Mouse (Mus musculus): ENCODE measurements around the gene Ptcd1. TPM values are rescaled to one million over a fixed set of nuclear protein-coding genes. Genes with fewer than 3 reads are reported as not detected.

Ptcd1 gene
- 18.6 TPM in 2 replicates for polyA plus RNA-seq (2012; rRNA removed)

DNA sequence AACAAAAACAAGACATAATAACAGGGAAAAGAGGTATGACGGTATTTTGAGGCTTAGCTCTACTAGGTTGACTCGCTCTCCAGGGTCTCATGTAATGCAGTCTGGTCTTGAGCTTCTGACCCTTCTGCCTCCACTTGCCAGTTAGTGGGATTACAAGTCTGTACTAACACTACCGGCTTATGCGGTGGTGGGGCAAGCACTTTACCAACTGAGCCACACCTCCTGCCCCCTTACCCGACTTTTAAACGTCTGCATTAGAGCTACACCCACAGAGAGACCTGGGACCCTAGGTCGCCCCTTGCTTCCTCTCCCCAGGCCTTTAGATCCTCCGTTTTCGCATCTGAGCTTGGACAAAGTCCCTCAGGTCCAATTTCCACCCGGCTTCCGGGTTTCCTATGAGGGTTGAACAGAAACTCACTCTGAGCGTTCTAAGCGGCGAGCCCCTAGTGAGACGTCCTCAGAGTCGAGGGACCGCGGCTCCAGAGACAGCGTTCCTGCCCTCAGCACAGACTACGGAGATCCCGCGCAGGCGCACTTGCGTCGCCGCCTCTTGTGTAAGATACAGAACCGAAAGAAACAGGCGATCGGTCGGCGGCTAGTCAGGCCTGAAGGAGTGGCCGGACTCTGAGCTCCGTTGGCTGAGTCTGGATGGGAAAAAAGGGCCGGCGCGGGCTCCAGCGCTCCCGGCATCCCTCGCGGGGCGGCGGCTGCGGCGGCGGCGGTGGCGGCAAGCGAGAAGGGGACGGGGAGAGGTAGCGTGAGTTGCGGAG, at the start of gene Ptcd1, which contains the start of gene Cpsf4:
Gene Ptcd1 (minus strand): TSS at position 573 of the 770 bp plus-strand sequence.
Gene Cpsf4 (plus strand): TSS at position 678 of the 770 bp plus-strand sequence.

DNA sequence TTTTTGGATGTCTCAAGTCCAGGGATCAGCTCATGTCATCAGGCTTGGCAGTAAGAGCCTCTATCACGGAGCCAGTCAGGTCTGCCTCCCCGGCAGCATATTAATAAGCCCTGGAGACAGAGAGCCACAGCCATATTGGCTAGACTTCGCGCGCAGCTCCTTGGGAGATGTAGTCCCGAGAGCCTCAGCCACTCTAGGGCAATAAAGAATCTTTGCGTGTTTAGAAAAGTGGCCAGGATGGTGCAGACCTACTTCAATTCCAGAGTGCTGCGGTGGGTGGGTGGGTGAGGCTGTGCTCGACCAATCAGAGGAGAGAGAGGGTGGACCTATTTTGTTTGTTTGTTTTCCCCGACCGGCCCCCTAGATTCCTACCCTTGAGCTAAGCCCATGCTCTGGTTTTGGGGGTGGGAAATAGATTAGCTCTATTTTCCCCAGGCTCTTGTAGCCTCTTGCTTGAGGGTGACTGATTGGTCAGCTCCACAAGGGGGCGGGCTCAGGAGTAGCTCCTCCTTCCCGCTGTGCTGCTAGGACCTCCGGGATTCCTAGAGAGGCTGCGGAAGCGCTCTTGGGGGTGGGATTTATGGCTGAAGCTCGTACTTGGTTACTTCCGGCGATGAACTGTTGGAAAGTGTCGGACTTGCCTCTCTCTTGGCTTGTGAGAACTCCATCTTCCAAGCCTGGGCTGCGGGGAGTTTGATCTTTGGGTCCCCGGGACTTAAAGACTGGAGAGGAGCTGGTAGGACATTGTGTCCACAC, 37.2 kb upstream of the Ptcd1 start, which contains the start of gene Zkscan5:
Gene Zkscan5 (plus strand): TSS at position 627 of the 756 bp plus-strand sequence.

DNA sequence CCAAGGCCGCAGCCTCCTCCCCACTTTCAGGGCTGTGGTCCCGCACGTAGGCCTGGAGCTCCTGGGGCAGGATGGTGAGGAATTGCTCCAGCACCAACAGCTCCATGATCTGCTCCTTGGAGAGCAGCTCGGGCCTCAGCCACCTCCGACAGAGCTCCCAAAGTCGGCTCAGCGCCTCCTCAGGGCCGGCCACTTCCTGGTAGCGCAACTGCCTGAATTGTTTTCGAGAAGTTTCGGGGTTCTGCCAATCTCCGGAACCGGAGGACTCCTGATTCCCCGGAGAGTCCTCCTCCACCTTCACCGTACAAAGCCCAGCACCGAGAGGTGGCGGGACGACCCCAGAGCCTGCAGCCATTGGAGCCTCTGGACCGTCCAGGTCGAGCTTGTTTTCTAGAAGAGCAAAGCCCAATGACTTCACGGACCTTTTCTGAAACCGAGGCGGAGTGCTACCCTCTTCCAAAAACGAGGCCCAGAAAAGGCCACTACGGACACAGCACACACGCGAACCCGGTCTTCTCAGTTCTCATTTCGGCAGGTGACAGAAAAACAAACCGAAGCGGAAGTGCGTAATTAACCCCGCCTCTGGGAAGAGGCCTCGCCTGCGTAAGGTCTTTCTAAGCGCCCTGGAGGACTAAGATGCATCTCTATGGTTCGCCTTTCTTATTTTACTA, 34.5 kb upstream of the Ptcd1 start, which contains the start of gene Zkscan14:
Gene Zkscan14 (minus strand): TSS at position 548 of the 671 bp plus-strand sequence.

DNA sequence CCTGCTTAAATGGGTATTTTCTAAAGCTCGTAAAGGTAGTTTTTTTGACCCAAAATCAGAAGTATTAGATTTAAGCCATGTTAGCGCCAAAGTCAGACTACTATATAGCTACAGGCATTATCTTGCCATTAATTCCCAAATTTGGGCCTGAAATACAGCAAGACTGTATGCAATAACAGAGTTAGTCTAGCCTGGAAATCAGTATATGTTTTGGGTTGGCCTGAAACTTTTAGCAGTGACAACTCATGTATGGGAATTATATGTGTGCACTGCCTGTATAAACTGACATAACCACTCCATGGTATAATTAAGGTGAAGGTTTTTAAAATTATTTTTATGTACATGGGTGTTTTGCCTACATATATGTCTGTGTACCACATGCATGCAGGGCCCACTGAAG, 25.1 kb upstream of the Ptcd1 start, which contains the start of gene Atp5j2:
Gene Atp5j2 (minus strand): TSS at position 101 of the 400 bp plus-strand sequence.

DNA sequence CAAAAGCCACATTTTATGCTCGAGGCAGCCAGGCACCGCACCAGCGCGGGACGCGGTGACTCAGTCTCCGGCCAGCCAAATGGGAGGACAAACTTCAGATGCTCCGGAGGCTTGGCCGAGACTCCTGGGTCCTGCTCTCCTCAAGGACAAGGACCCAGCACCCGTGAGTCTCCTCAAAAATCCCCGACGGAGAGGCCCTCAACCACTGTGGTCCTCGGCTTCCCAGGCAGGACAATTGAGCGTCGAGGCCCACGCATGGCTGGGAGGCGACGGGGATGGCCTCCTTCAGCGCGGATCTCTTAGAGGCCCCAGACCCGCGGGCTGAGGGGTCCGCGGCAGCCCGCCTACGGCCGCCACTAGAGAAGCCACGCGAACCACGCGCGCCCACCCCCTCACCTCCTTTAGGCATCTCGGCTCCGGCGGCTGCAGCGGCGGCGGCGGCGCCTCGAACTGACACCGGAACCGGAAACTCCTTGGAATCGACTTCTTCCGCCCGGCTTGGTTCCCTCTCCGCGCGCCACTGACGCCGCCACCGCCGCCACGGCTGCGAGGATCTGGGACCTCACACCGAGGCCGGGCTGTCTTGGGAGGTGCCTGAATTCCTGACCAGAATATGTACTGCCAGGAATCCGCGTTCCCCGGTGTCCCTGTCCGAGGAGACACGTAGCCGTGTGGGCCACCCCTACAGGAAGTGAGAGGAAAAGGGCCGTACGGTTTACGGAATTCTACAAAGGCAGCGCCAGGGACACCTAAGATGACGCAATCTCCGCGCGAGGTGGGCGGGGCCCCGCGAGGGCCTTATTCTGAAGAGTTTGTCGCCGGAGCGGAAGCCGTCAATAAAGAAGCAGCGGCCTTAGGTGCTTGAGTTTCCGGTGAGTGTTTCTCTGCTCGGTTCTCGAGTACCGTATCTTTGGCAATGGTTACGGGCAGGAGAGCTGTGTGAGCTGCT, 27.1 kb downstream of the Ptcd1 start, which contains the start of the genes Pdap1 and Bud31:
Gene Pdap1 (minus strand): TSS at position 668 of the 949 bp plus-strand sequence.
Gene Bud31 (plus strand): TSS at position 792 of the 949 bp plus-strand sequence.

DNA sequence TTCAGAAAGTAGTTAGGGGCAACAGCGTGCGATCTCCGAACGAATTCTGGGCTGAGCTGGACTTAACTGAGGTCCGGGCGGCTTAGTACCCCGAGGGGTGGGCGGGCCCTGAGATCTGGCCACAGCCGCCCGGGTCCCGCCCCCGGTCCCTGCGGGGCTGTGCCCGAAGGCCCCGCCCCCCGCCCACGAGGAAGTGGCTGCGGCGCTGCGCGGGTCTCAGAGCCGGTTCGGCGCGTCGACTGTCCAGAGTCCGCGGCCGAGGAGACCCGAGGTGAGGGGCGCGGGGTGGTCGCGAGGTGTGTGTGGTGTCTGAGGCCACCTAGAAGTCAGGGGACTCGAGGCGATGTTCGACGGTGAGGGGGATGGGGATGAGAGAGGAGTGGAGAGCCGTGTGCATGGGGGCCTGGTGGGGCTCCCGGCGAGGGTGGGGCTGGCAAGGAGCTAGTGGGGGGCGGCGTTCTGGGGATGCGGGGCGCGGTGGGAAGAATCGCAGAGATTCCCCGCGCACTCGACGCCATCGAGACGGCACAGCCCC, 52.8 kb downstream of the Ptcd1 start, which contains the start of gene Arpc1b:
Gene Arpc1b (plus strand): TSS at position 145 of the 535 bp plus-strand sequence.

Other genes with a start within 250 kb of the Ptcd1 start
- gene Smurf1, start 201.3 kb downstream of the Ptcd1 start, polyA plus RNA-seq (2012; rRNA removed) = 41.3 and 45.5 TPM in 2 replicates
- not detected in 2 replicates for gene Gm4871, start 134.4 kb downstream of the Ptcd1 start, polyA plus RNA-seq (2012; rRNA removed)
- not detected in 2 replicates for gene 1700018F24Rik, start 124.1 kb downstream of the Ptcd1 start, polyA plus RNA-seq (2012; rRNA removed)
- gene Arpc1a, start 83.3 kb downstream of the Ptcd1 start, polyA plus RNA-seq (2012; rRNA removed) = 219 and 224 TPM in 2 replicates
- 0.04 TPM in 1 of 2 replicates, not detected in the other for gene Kpna7, start 83.1 kb downstream of the Ptcd1 start, polyA plus RNA-seq (2012; rRNA removed)
- gene Arpc1b, start 52.9 kb downstream of the Ptcd1 start, polyA plus RNA-seq (2012; rRNA removed) = 78.0 and 125 TPM in 2 replicates
- gene Pdap1, start 26.9 kb downstream of the Ptcd1 start, polyA plus RNA-seq (2012; rRNA removed) = 136 and 142 TPM in 2 replicates
- gene Bud31, start 26.7 kb downstream of the Ptcd1 start, polyA plus RNA-seq (2012; rRNA removed) = 164 and 179 TPM in 2 replicates
- gene Cpsf4, start 105 bp upstream of the Ptcd1 start, polyA plus RNA-seq (2012; rRNA removed) = 81.8 and 87.1 TPM in 2 replicates
- gene Atp5j2, start 25.0 kb upstream of the Ptcd1 start, polyA plus RNA-seq (2012; rRNA removed) = 341 and 365 TPM in 2 replicates
- 7.0 and 7.2 TPM in 2 replicates for gene Zkscan14, start 34.8 kb upstream of the Ptcd1 start, polyA plus RNA-seq (2012; rRNA removed)
- 10.1 and 10.4 TPM in 2 replicates for gene Zkscan5, start 37.5 kb upstream of the Ptcd1 start, polyA plus RNA-seq (2012; rRNA removed)
- 20.8 and 21.5 TPM in 2 replicates for gene Zfp655, start 64.6 kb upstream of the Ptcd1 start, polyA plus RNA-seq (2012; rRNA removed)
- gene Zscan25, start 113.4 kb upstream of the Ptcd1 start, polyA plus RNA-seq (2012; rRNA removed) = 19.0 and 20.9 TPM in 2 replicates
- gene Cyp3a57, start 178.2 kb upstream of the Ptcd1 start, polyA plus RNA-seq (2012; rRNA removed) = not detected in 2 replicates

All from central nervous system, embryonic 14 days (tissue).